Mouse (Mus musculus): ENCODE measurements at regions not wholly inside any gene's neighbourhood (a gene's known extent, or its start where the extent isn't known, plus 50 kb on each side); places are given as distances from the start of the nearest gene placed in this dataset.

GRCm38 (mm10) chr14:106318767-106319166, 212.8 kb downstream of the Trim52 start:
- TF ChIP-seq POLR2A (IDR thresholded peaks at IDR 0.05; ENCODE audit: borderline replicate concordance, control insufficient read depth, low read depth, low read length) (no peak), CTCF (IDR thresholded peaks at IDR 0.05; ENCODE audit: control insufficient read depth, insufficient read depth, low read length) (no peak)

Measured in bone marrow, adult 2 months (tissue).